Mouse (Mus musculus): Measurements from ENCODE around the gene Lacc1. TPM values are rescaled to one million over a fixed set of nuclear protein-coding genes. Genes with fewer than 3 reads are reported as not detected.
A peak's percentile ranks its signal among the peaks of the same experiment; 100 is the strongest.

The Lacc1 gene
- polyA plus RNA-seq, 2 experiments, result 4.0 to 5.3 TPM

DNA sequence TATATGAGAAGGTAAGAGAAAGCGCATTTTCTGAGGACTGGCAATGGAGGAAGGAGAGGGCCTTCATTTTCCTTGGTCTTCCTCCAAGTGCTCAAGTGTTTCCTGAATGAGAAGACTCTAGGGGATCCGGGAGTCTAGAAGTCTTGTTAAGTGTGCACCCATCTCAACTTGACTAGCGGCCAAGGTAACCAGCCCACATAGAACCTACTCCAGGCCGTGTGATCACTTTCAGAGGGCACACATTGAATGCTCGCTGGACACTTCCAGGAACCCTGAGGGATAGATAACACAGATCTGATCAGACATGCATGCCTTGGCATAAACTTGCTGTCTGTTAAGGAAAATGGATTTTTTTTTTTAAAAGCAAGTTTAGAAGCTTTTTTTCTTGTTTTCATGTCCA is 626 bp upstream of the Lacc1 start:
- Histone ChIP-seq H3K4me3 (ENCODE audit: insufficient read depth in 1 of 2, low read depth in 2 of 2, low read length in 2 of 2) (no peak overlapping the region; a peak in 1 of 4 replicates), H3K36me3 (replicated peaks; ENCODE audit: control insufficient read depth, insufficient read depth, low read depth) (no peaks in the 10 kb centered on the region), H3K9ac (replicated peaks) (no peak overlapping the region), H3K27ac (no peak overlapping the region), H3K4me2 (ENCODE audit: low read depth) (peak overlapping the region; percentile 74), H3K4me1 (replicated peaks; ENCODE audit: control insufficient read depth in 2 of 2, insufficient read depth in 2 of 2, low read length in 1 of 2) (peaks cover 0 to 12% of the 10 kb centered on the region in 2 experiments; a peak in 3 of 4 replicates), H3K27me3 (ENCODE audit: control insufficient read depth, insufficient read depth, low read length) (no peaks in the 10 kb centered on the region), H3K9me3 (ENCODE audit: control insufficient read depth, low read length) (no peaks in the 10 kb centered on the region)
- no peak for ATAC-seq (ENCODE audit: insufficient read depth)
- WGBS (ENCODE audit: insufficient replicate concordance), result 60% methylated on average over 5 of the region's 5 CpGs
- DNase-seq (ENCODE audit: low read depth in 3 of 3, low spot score in 3 of 3), result no peak
- TF ChIP-seq CTCF (IDR thresholded peaks at IDR 0.05; ENCODE audit: low read depth) (no peak), EP300 (IDR thresholded peaks at IDR 0.05; ENCODE audit: low read depth) (no peak)

DNA sequence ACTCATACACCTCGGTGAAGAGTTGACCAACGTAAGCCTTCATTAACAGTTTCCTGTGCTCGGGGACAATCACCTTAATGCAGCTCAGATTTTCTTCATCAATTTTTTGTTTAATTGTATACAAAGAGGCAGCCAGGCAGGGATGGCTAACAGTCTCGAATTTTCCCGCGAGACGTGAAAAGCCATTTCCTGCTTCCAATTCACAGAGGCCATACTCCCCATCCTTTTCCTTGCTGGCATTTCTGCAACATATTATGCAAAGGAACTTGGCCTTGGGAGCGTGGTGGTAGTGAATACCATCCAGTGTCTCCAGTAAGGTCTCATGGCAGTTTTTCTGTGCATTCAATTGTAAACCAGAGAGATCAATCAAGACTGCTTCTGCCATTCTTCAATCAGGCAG is 1.7 kb downstream of the Lacc1 start:
- H3K36me3 ChIP-seq (replicated peaks; ENCODE audit: control insufficient read depth, insufficient read depth, low read depth), result no peaks in the 10 kb centered on the region
- TF ChIP-seq EP300 (IDR thresholded peaks at IDR 0.05; ENCODE audit: low read depth) (no peak), CTCF (IDR thresholded peaks at IDR 0.05; ENCODE audit: low read depth) (no peak)
- no peak overlapping the region for H3K9ac ChIP-seq (replicated peaks)
- H3K27ac ChIP-seq, result no peak overlapping the region
- no peaks in the 10 kb centered on the region for H3K9me3 ChIP-seq (ENCODE audit: control insufficient read depth, low read length)
- no peak overlapping the region for H3K4me3 ChIP-seq (ENCODE audit: insufficient read depth in 1 of 2, low read depth in 2 of 2, low read length in 2 of 2)
- no peak for DNase-seq (ENCODE audit: low read depth in 3 of 3, low spot score in 3 of 3)
- peak overlapping the region; percentile 6; the same call in 1 of the 2 replicates for H3K4me2 ChIP-seq (ENCODE audit: low read depth)
- no peaks in the 10 kb centered on the region for H3K27me3 ChIP-seq (ENCODE audit: control insufficient read depth, insufficient read depth, low read length)
- no peak for ATAC-seq (ENCODE audit: insufficient read depth)
- WGBS (ENCODE audit: insufficient replicate concordance), result 68% methylated on average over 8 of the region's 8 CpGs
- H3K4me1 ChIP-seq (replicated peaks; ENCODE audit: control insufficient read depth in 2 of 2, insufficient read depth in 2 of 2, low read length in 1 of 2), result peaks cover 0 to 12% of the 10 kb centered on the region in 2 experiments; a peak in 3 of 4 replicates

DNA sequence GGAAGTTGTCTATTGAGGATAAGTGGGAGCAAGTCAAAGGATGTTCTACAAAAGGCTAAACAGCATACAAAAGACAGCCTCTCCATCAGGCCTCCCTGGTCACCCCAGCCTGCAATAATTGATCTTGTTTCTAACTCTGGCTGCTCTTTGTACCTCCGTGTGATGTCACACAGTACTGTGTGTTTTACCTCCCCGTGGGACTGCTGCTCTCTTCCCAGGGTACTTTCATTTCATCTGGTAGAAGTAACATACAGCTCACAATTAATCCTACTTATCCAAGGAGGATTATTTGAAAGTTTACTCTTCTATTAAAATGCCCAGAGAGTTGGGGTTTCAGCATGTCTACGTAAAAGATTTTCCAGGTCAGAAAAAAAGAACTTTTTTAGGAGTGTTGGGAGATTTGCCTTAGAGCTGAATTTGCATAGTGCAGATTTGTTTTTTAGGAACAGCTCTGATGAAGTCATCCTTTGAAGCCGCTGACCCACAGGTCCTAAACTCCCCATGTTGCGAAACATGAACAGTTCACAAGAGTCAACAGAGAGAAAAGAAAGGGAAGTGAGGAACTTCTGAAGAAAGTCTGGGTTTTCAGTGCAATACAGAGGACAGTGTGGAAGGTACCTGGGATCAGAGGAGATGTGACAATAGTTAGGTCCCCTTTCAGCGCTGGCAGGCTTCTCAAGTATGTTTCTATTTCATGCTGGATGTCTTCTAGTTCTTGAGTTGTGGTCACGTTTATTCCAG is 2.4 kb downstream of the Lacc1 start:
- H3K4me1 ChIP-seq (replicated peaks; ENCODE audit: control insufficient read depth in 2 of 2, insufficient read depth in 2 of 2, low read length in 1 of 2), result peaks cover 0 to 12% of the 10 kb centered on the region in 2 experiments; a peak in 3 of 4 replicates
- H3K9ac ChIP-seq (replicated peaks), result no peak overlapping the region
- no peak overlapping the region for H3K4me3 ChIP-seq (ENCODE audit: insufficient read depth in 1 of 2, low read depth in 2 of 2, low read length in 2 of 2)
- DNase-seq (ENCODE audit: low read depth in 3 of 3, low spot score in 3 of 3), result peak in 1 of 3 experiments; percentile 35
- peak overlapping the region; percentile 6; the same call in 1 of the 2 replicates for H3K4me2 ChIP-seq (ENCODE audit: low read depth)
- H3K27ac ChIP-seq, result no peak overlapping the region
- peak; percentile 47; the same call in 1 of the 2 replicates for ATAC-seq (ENCODE audit: insufficient read depth)
- no peaks in the 10 kb centered on the region for H3K27me3 ChIP-seq (ENCODE audit: control insufficient read depth, insufficient read depth, low read length)
- TF ChIP-seq CTCF (IDR thresholded peaks at IDR 0.05; ENCODE audit: low read depth), result no peak
- TF ChIP-seq EP300 (IDR thresholded peaks at IDR 0.05; ENCODE audit: low read depth), result no peak
- WGBS (ENCODE audit: insufficient replicate concordance), result 56% methylated on average over 7 of the region's 7 CpGs
- no peaks in the 10 kb centered on the region for H3K9me3 ChIP-seq (ENCODE audit: control insufficient read depth, low read length)
- H3K36me3 ChIP-seq (replicated peaks; ENCODE audit: control insufficient read depth, insufficient read depth, low read depth), result no peaks in the 10 kb centered on the region

DNA sequence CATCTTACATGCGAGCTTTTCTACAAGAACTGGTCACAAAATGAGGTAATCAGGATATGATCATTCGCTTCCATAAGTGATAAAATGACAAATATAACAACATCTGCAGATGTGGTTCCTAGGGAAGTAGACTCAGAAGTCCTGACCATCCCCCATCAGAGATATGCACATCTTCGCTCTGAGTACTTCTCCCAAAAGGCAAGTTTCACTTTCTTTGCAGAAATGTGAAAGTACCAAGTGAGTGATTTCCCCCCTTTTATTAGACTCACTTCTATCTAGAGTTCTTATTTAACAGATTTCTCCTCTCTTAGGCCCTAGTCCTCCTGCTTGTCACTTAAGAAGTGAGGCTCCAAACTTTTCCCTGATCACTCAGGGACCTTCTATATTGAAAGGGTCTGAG is 3.3 kb downstream of the Lacc1 start:
- 70% methylated on average over 3 of the region's 3 CpGs for WGBS (ENCODE audit: insufficient replicate concordance)
- no peak for DNase-seq (ENCODE audit: low read depth in 3 of 3, low spot score in 3 of 3)

DNA sequence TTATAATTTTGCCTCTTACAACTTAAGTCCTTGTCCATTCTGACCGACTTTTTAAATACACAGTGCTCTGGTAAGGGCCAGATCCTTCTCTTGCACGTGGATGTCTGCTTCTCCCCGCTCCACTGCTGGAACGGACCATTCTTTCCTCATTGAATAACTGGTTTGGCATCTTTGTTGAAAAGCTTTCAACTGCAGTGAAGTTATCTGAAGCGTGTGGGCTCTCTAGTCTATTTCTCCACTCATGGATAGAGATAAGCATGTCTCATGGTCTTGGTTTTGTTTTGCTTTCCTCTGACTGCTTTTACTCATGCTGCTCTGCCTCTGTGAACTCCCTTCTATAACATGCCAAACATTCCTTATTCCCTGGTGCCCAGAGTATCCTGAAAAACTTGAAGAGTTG is 4.3 kb downstream of the Lacc1 start:
- TF ChIP-seq CTCF (IDR thresholded peaks at IDR 0.05; ENCODE audit: low read depth) (no peak), EP300 (IDR thresholded peaks at IDR 0.05; ENCODE audit: low read depth) (no peak)
- H3K27ac ChIP-seq, result no peak overlapping the region
- H3K4me3 ChIP-seq (ENCODE audit: insufficient read depth in 1 of 2, low read depth in 2 of 2, low read length in 2 of 2), result no peak overlapping the region
- DNase-seq (ENCODE audit: low read depth in 3 of 3, low spot score in 3 of 3) (no peak), ATAC-seq (ENCODE audit: insufficient read depth) (no peak)
- no peaks in the 10 kb centered on the region for H3K27me3 ChIP-seq (ENCODE audit: control insufficient read depth, insufficient read depth, low read length)
- 58% methylated on average over 5 of the region's 5 CpGs for WGBS (ENCODE audit: insufficient replicate concordance)
- no peak overlapping the region for H3K4me2 ChIP-seq (ENCODE audit: low read depth)
- peaks cover 0 to 6% of the 10 kb centered on the region in 2 experiments; a peak in 3 of 4 replicates for H3K4me1 ChIP-seq (replicated peaks; ENCODE audit: control insufficient read depth in 2 of 2, insufficient read depth in 2 of 2, low read length in 1 of 2)
- H3K36me3 ChIP-seq (replicated peaks; ENCODE audit: control insufficient read depth, insufficient read depth, low read depth), result no peaks in the 10 kb centered on the region
- no peaks in the 10 kb centered on the region for H3K9me3 ChIP-seq (ENCODE audit: control insufficient read depth, low read length)
- H3K9ac ChIP-seq (replicated peaks), result no peak overlapping the region

More for the DNA sequence above, 3.3 kb downstream of the Lacc1 start:
- H3K4me1 ChIP-seq (replicated peaks; ENCODE audit: control insufficient read depth in 2 of 2, insufficient read depth in 2 of 2, low read length in 1 of 2), result peaks cover 0 to 12% of the 10 kb centered on the region in 2 experiments; a peak in 3 of 4 replicates
- no peak overlapping the region for H3K27ac ChIP-seq
- TF ChIP-seq EP300 (IDR thresholded peaks at IDR 0.05; ENCODE audit: low read depth), result no peak
- TF ChIP-seq CTCF (IDR thresholded peaks at IDR 0.05; ENCODE audit: low read depth), result no peak
- no peak overlapping the region for H3K9ac ChIP-seq (replicated peaks)
- no peak overlapping the region for H3K4me3 ChIP-seq (ENCODE audit: insufficient read depth in 1 of 2, low read depth in 2 of 2, low read length in 2 of 2)
- no peaks in the 10 kb centered on the region for H3K9me3 ChIP-seq (ENCODE audit: control insufficient read depth, low read length)
- no peak for ATAC-seq (ENCODE audit: insufficient read depth)
- H3K27me3 ChIP-seq (ENCODE audit: control insufficient read depth, insufficient read depth, low read length), result no peaks in the 10 kb centered on the region
- H3K4me2 ChIP-seq (ENCODE audit: low read depth), result no peak overlapping the region
- H3K36me3 ChIP-seq (replicated peaks; ENCODE audit: control insufficient read depth, insufficient read depth, low read depth), result no peaks in the 10 kb centered on the region
